Comparison of ENCODE assay signal across 26 mouse cellular contexts in the genomic region with DNA sequence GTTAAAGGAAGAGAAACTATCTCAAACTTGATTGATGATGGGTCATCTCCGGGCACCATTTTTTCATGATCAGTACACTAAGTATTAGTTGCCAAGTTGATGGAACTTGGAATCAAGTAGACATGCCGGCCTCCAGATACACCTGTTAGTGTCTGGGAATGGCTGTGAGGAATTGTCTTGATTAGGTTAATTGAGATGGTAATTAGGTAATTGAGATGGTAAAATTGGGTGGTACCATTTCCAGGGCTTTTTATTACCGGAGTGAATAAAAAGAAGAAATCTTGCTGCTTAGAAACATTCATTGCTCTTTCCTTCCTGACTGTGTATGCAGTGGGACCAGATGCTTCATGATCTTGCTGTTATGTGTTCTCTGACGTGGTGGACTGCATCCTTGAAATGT. TPM values are rescaled to one million over a fixed set of nuclear protein-coding genes. Genes with fewer than 3 reads are reported as not detected.
"Had no signal": no experiment of that assay in that cellular context is flagged by ENCODE, and none has a peak within 500 bp of the region (broad histone marks: within the 10 kb centered on the region; RNA-seq: fewer than 3 reads in every experiment).

No protein-coding gene starts in this region.

- H3K9ac ChIP-seq: heart, embryonic 12.5 days; hindbrain, embryonic 12.5 days; hindbrain, embryonic 14.5 days; intestine, embryonic 15.5 days; limb, embryonic 12.5 days; liver, embryonic 13.5 days; liver, embryonic 15.5 days had no signal

- DNase-seq: gastrocnemius, adult 2 months; gastrocnemius, postnatal 10 days; gastrocnemius, postnatal 25 days; heart, adult 2 months; heart, postnatal 10 days; heart, postnatal 4 days; kidney, adult 18-20 months; kidney, adult 8-10 months; kidney, postnatal 10 days; kidney, postnatal 25 days; kidney, postnatal 4 days; liver; liver, embryonic 13.5 days had no signal

- H3K27me3 ChIP-seq: heart, embryonic 12.5 days; hindbrain, embryonic 12.5 days; intestine, embryonic 15.5 days; limb, embryonic 12.5 days; liver, embryonic 13.5 days; liver, embryonic 15.5 days had no signal

- H3K4me3 ChIP-seq: gastrocnemius, adult 2 months; heart, adult 2 months; heart, embryonic 10.5 days; heart, embryonic 12.5 days; hindbrain, embryonic 10.5 days; hindbrain, embryonic 12.5 days; intestine, embryonic 15.5 days; layer of hippocampus, adult 2 months; left cerebral cortex, adult 2 months; limb, embryonic 10.5 days; limb, embryonic 12.5 days; liver, embryonic 13.5 days; liver, embryonic 15.5 days had no signal

- H3K27ac ChIP-seq: gastrocnemius, adult 2 months; heart, adult 2 months; heart, embryonic 10.5 days; hindbrain, embryonic 10.5 days; hindbrain, embryonic 12.5 days; hindbrain, embryonic 14.5 days; intestine, embryonic 15.5 days; layer of hippocampus, adult 2 months; left cerebral cortex, adult 2 months; limb, embryonic 10.5 days; limb, embryonic 12.5 days; liver, embryonic 13.5 days; liver, embryonic 15.5 days had no signal

- H3K36me3 ChIP-seq: heart, embryonic 10.5 days; heart, embryonic 12.5 days; hindbrain, embryonic 10.5 days; hindbrain, embryonic 12.5 days; intestine, embryonic 15.5 days; limb, embryonic 10.5 days; limb, embryonic 12.5 days; liver, embryonic 13.5 days; liver, embryonic 15.5 days had no signal

- H3K4me1 ChIP-seq: heart, embryonic 10.5 days; heart, embryonic 12.5 days; hindbrain, embryonic 10.5 days; hindbrain, embryonic 12.5 days; intestine, embryonic 15.5 days; limb, embryonic 10.5 days; limb, embryonic 12.5 days; liver, embryonic 13.5 days; liver, embryonic 15.5 days had no signal

- H3K9me3 ChIP-seq: heart, embryonic 10.5 days; hindbrain, embryonic 10.5 days; hindbrain, embryonic 12.5 days; intestine, embryonic 15.5 days; limb, embryonic 10.5 days; liver, embryonic 13.5 days; liver, embryonic 15.5 days had no signal

RNA-seq across cellular contexts. Expression of a gene that starts 17.6 kb away (rescaled TPM):
- total RNA-seq: granulocyte monocyte progenitor cell, adult 5-6 weeks had no signal
- polyA plus RNA-seq: inflammation-experienced regulatory T-cells, adult 6 months had no signal
